Mouse (Mus musculus) embryonic stem cell, embryonic (primary cell): ENCODE data around the gene Syne1.

Experiments
- CTCF ChIA-PET, 4 experiments: fragments of 300-600 bp in 2 of 4; fragments of 350-600 bp in 2 of 4; sonication (Branson Sonifier 250); formaldehyde crosslinking; loops; one replicate each; lab custom pipeline; 2022; ENCODE audit warnings: inconsistent platforms in 2 of 4; lab: Charles Lee
- POLR2A ChIA-PET, 4 experiments: fragments of 300-600 bp in 2 of 4; fragments of 350-600 bp in 2 of 4; sonication (Branson Sonifier 250); formaldehyde crosslinking; loops; one replicate each; lab custom pipeline; 2022; ENCODE audit warnings: antibody characterized with exemption in 4 of 4, inconsistent platforms in 1 of 4; lab: Charles Lee

Gene Syne1

GRCm38 (mm10) chr10:5205977-5206376, 345.3 kb downstream of the Syne1 start:
- CTCF ChIA-PET: no interaction called here
- POLR2A ChIA-PET: no interaction called here

GRCm38 (mm10) chr10:5205570-5205969, 345.7 kb downstream of the Syne1 start:
- ChIA-PET CTCF (no interaction called here), POLR2A (no interaction called here)

GRCm38 (mm10) chr10:5203837-5204236, 347.4 kb downstream of the Syne1 start:
- POLR2A ChIA-PET: interaction anchor here in 1 of 4 experiments (0.7 kb wide), 1 partner anchor 11 kb away, joined by 4 read pairs; no protein-coding TSS in a partner anchor
- CTCF ChIA-PET: interaction anchor here in 1 of 4 experiments (0.6 to 1.5 kb wide), 2 partner anchors 24 to 276 kb away, joined by 3 to 5 read pairs; no protein-coding TSS in a partner anchor

- CTCF ChIA-PET: no interaction called here
- POLR2A ChIA-PET: no interaction called here
Measured at GRCm38 (mm10) chr10:5197356-5197755, 353.9 kb downstream of the Syne1 start.

GRCm38 (mm10) chr10:5196267-5196666, 355.0 kb downstream of the Syne1 start:
- POLR2A ChIA-PET: no interaction called here

GRCm38 (mm10) chr10:5195288-5195687, 356.0 kb downstream of the Syne1 start:
- POLR2A ChIA-PET: interaction anchor here in 1 of 4 experiments (1.0 to 1.6 kb wide), 2 partner anchors 9 to 12 kb away, joined by 3 to 5 read pairs; no protein-coding TSS in a partner anchor
- CTCF ChIA-PET: interaction anchor here in 3 of 4 experiments (0.5 to 1.3 kb wide), 8 partner anchors 32 to 1301 kb away, joined by 3 to 6 read pairs (median 5); no protein-coding TSS in a partner anchor

More at GRCm38 (mm10) chr10:5196267-5196666, 355.0 kb downstream of the Syne1 start:
- CTCF ChIA-PET: interaction anchor here in 1 of 4 experiments (1.0 kb wide), 1 partner anchor 34 kb away, joined by 3 read pairs; no protein-coding TSS in a partner anchor

- ChIA-PET CTCF (interaction anchor here in 3 of 4 experiments (0.5 to 1.3 kb wide), 13 partner anchors 33 to 1300 kb away, joined by 3 to 8 read pairs (median 5); no protein-coding TSS in a partner anchor), POLR2A (interaction anchor here in 1 of 4 experiments (1.0 to 1.6 kb wide), 2 partner anchors 10 to 12 kb away, joined by 3 to 5 read pairs; no protein-coding TSS in a partner anchor)
Measured at GRCm38 (mm10) chr10:5194671-5195234, 356.5 kb downstream of the Syne1 start.

GRCm38 (mm10) chr10:5194081-5194670, 357.1 kb downstream of the Syne1 start:
- CTCF ChIA-PET: interaction anchor here in 3 of 4 experiments (0.5 to 1.3 kb wide), 8 partner anchors 34 to 1573 kb away, joined by 3 to 8 read pairs (median 3); no protein-coding TSS in a partner anchor
- POLR2A ChIA-PET: interaction anchor here in 1 of 4 experiments (1.0 to 1.6 kb wide), 2 partner anchors 10 to 11 kb away, joined by 3 to 5 read pairs; no protein-coding TSS in a partner anchor

- POLR2A ChIA-PET: no interaction called here
- CTCF ChIA-PET: interaction anchor here in 1 of 4 experiments (0.5 kb wide), 1 partner anchor 288 kb away, joined by 4 read pairs; no protein-coding TSS in a partner anchor
Measured at GRCm38 (mm10) chr10:5192861-5193490, 358.3 kb downstream of the Syne1 start.

- ChIA-PET CTCF (no interaction called here), POLR2A (interaction anchor here in 1 of 4 experiments (1.8 kb wide), 1 partner anchor 11 kb away, joined by 5 read pairs; no protein-coding TSS in a partner anchor)
Measured at GRCm38 (mm10) chr10:5190756-5191155, 360.5 kb downstream of the Syne1 start.

GRCm38 (mm10) chr10:5188890-5189289, 362.4 kb downstream of the Syne1 start:
- ChIA-PET CTCF (no interaction called here), POLR2A (no interaction called here)

- ChIA-PET CTCF (interaction anchor here in 2 of 4 experiments (1.1 to 1.3 kb wide), 3 partner anchors 24 to 365 kb away, joined by 3 to 4 read pairs (median 3); no protein-coding TSS in a partner anchor), POLR2A (no interaction called here)
Measured at GRCm38 (mm10) chr10:5185156-5186083, 365.9 kb downstream of the Syne1 start.

- CTCF ChIA-PET: interaction anchor here in 2 of 4 experiments (0.6 to 1.5 kb wide), 2 partner anchors 20 to 45 kb away, joined by 3 to 4 read pairs; no protein-coding TSS in a partner anchor
Measured at GRCm38 (mm10) chr10:5181771-5182176, 369.5 kb downstream of the Syne1 start.

GRCm38 (mm10) chr10:5179891-5180290, 371.4 kb downstream of the Syne1 start:
- CTCF ChIA-PET: no interaction called here
- POLR2A ChIA-PET: interaction anchor here in 1 of 4 experiments (0.6 kb wide), 1 partner anchor 14 kb away, joined by 3 read pairs; no protein-coding TSS in a partner anchor

More at GRCm38 (mm10) chr10:5181771-5182176, 369.5 kb downstream of the Syne1 start:
- POLR2A ChIA-PET: interaction anchor here in 1 of 4 experiments (0.6 kb wide), 1 partner anchor 1287 kb away, joined by 6 read pairs; no protein-coding TSS in a partner anchor

- POLR2A ChIA-PET: no interaction called here
- CTCF ChIA-PET: interaction anchor here in 2 of 4 experiments (1.0 to 1.2 kb wide), 2 partner anchors 16 to 50 kb away, joined by 4 to 15 read pairs; no protein-coding TSS in a partner anchor
Measured at GRCm38 (mm10) chr10:5177446-5178015, 373.8 kb downstream of the Syne1 start.

GRCm38 (mm10) chr10:5176371-5176770, 374.9 kb downstream of the Syne1 start:
- CTCF ChIA-PET: interaction anchor here in 2 of 4 experiments (0.6 to 0.9 kb wide), 2 partner anchors 15 to 663 kb away, joined by 3 read pairs; no protein-coding TSS in a partner anchor
- POLR2A ChIA-PET: no interaction called here

GRCm38 (mm10) chr10:5170425-5170824, 380.9 kb downstream of the Syne1 start:
- ChIA-PET POLR2A (no interaction called here), CTCF (interaction anchor here in 1 of 4 experiments (0.6 kb wide), 1 partner anchor 295 kb away, joined by 3 read pairs; no protein-coding TSS in a partner anchor)
